Mouse (Mus musculus): ENCODE data around the gene Sde2. TPM values are rescaled to one million over a fixed set of nuclear protein-coding genes. Genes with fewer than 3 reads are reported as not detected.
"Not testable (repeated sequence)": the region's sequence is repeated elsewhere in the genome, so short reads cannot be mapped to it uniquely, and the experiment has no call there.

Gene Sde2
- polyA plus RNA-seq, 1 experiment from 2014 or later = 39.8 TPM

- no peaks in the 10 kb centered on the region for H3K27me3 ChIP-seq (ENCODE audit: insufficient read depth, poor library complexity, severe bottlenecking)
- 37% methylated on average over 2 of the region's 2 CpGs for WGBS
- no peaks in the 10 kb centered on the region for H3K9me3 ChIP-seq
- DNase-seq (ENCODE audit: low spot score) = peak; percentile 79
- 0 out of 2 replicates have a peak, but pooled peaks cover 2% of the 10 kb centered on the region for H3K36me3 ChIP-seq
- H3K4me1 ChIP-seq = peaks cover 25% of the 10 kb centered on the region
- peak overlapping the region; percentile 37 for H3K27ac ChIP-seq
- H3K4me3 ChIP-seq = no peak overlapping the region
Measured at GRCm38 (mm10) chr1:180818000-180818399, 32.9 kb upstream of the Sde2 start.

- no peaks in the 10 kb centered on the region for H3K27me3 ChIP-seq (ENCODE audit: insufficient read depth, poor library complexity, severe bottlenecking)
- no peaks in the 10 kb centered on the region for H3K9me3 ChIP-seq
- H3K4me3 ChIP-seq = no peak overlapping the region
- 0 out of 2 replicates have a peak, but pooled peaks cover 2% of the 10 kb centered on the region for H3K36me3 ChIP-seq
- no peak for DNase-seq (ENCODE audit: low spot score)
- H3K27ac ChIP-seq = no peak overlapping the region
- peaks cover 14% of the 10 kb centered on the region for H3K4me1 ChIP-seq
- WGBS = 84% methylated on average over 6 of the region's 6 CpGs
Measured at GRCm38 (mm10) chr1:180821101-180821500, 29.8 kb upstream of the Sde2 start.

- Histone ChIP-seq H3K4me3 (no peak overlapping the region), H3K36me3 (no peaks in the 10 kb centered on the region), H3K9me3 (peaks cover 3% of the 10 kb centered on the region; the same call in 1 of the 2 replicates), H3K27ac (no peak overlapping the region), H3K27me3 (ENCODE audit: insufficient read depth, poor library complexity, severe bottlenecking) (no peaks in the 10 kb centered on the region), H3K4me1 (peaks cover 14% of the 10 kb centered on the region)
- 89% methylated on average over 5 of the region's 5 CpGs for WGBS
- no peak for DNase-seq (ENCODE audit: low spot score)
Measured at GRCm38 (mm10) chr1:180822276-180822675, 28.7 kb upstream of the Sde2 start.

- Histone ChIP-seq H3K4me1 (0 out of 2 replicates have a peak, but pooled peaks cover 4% of the 10 kb centered on the region), H3K9me3 (peaks cover 3% of the 10 kb centered on the region; the same call in 1 of the 2 replicates), H3K4me3 (no peak overlapping the region), H3K27ac (no peak overlapping the region), H3K27me3 (ENCODE audit: insufficient read depth, poor library complexity, severe bottlenecking) (no peaks in the 10 kb centered on the region), H3K36me3 (no peaks in the 10 kb centered on the region)
- no peak for DNase-seq (ENCODE audit: low spot score)
- 76% methylated on average over 3 of the region's 3 CpGs for WGBS
Measured at GRCm38 (mm10) chr1:180823716-180824115, 27.2 kb upstream of the Sde2 start.

GRCm38 (mm10) chr1:180824721-180825120, 26.2 kb upstream of the Sde2 start:
- Histone ChIP-seq H3K27ac (no peak overlapping the region), H3K9me3 (peaks cover 3% of the 10 kb centered on the region; the same call in 1 of the 2 replicates), H3K27me3 (ENCODE audit: insufficient read depth, poor library complexity, severe bottlenecking) (no peaks in the 10 kb centered on the region), H3K4me1 (peaks cover 7% of the 10 kb centered on the region), H3K36me3 (no peaks in the 10 kb centered on the region), H3K4me3 (no peak overlapping the region)
- 85% methylated on average over 3 of the region's 3 CpGs for WGBS
- DNase-seq (ENCODE audit: low spot score) = no peak

- no peak overlapping the region for H3K4me3 ChIP-seq
- H3K27ac ChIP-seq = no peak overlapping the region
- peaks cover 3% of the 10 kb centered on the region; the same call in 1 of the 2 replicates for H3K9me3 ChIP-seq
- H3K36me3 ChIP-seq = no peaks in the 10 kb centered on the region
- WGBS = 84% methylated on average over 4 of the region's 4 CpGs
- no peaks in the 10 kb centered on the region for H3K27me3 ChIP-seq (ENCODE audit: insufficient read depth, poor library complexity, severe bottlenecking)
- no peak for DNase-seq (ENCODE audit: low spot score)
- peaks cover 23% of the 10 kb centered on the region for H3K4me1 ChIP-seq
Measured at GRCm38 (mm10) chr1:180826634-180827033, 24.3 kb upstream of the Sde2 start.

- Histone ChIP-seq H3K9me3 (peaks cover 3% of the 10 kb centered on the region; the same call in 1 of the 2 replicates), H3K27ac (peak overlapping the region; percentile 49), H3K27me3 (ENCODE audit: insufficient read depth, poor library complexity, severe bottlenecking) (no peaks in the 10 kb centered on the region), H3K36me3 (no peaks in the 10 kb centered on the region), H3K4me3 (no peak overlapping the region), H3K4me1 (peaks cover 22% of the 10 kb centered on the region)
- peak; percentile 77 for DNase-seq (ENCODE audit: low spot score)
- 67% methylated on average over 11 of the region's 11 CpGs for WGBS
Measured at GRCm38 (mm10) chr1:180829775-180830174, 21.2 kb upstream of the Sde2 start.

GRCm38 (mm10) chr1:180830175-180830574, 20.8 kb upstream of the Sde2 start:
- H3K4me1 ChIP-seq = peaks cover 19% of the 10 kb centered on the region
- DNase-seq (ENCODE audit: low spot score) = no peak
- H3K9me3 ChIP-seq = peaks cover 3% of the 10 kb centered on the region; the same call in 1 of the 2 replicates
- 72% methylated on average over 11 of the region's 11 CpGs for WGBS
- peak overlapping the region; percentile 49 for H3K27ac ChIP-seq
- H3K27me3 ChIP-seq (ENCODE audit: insufficient read depth, poor library complexity, severe bottlenecking) = no peaks in the 10 kb centered on the region
- no peaks in the 10 kb centered on the region for H3K36me3 ChIP-seq
- no peak overlapping the region; the same call in 1 of the 2 replicates for H3K4me3 ChIP-seq

GRCm38 (mm10) chr1:180830588-180831346, 20.2 kb upstream of the Sde2 start:
- DNase-seq (ENCODE audit: low spot score) = no peak
- Histone ChIP-seq H3K27me3 (ENCODE audit: insufficient read depth, poor library complexity, severe bottlenecking) (no peaks in the 10 kb centered on the region), H3K27ac (peak overlapping the region; percentile 49; the same call in 1 of the 2 replicates), H3K4me3 (no peak overlapping the region; the same call in 1 of the 2 replicates), H3K4me1 (peaks cover 19% of the 10 kb centered on the region), H3K36me3 (no peaks in the 10 kb centered on the region), H3K9me3 (peaks cover 3% of the 10 kb centered on the region; the same call in 1 of the 2 replicates)
- 36% methylated on average over 14 of the region's 14 CpGs for WGBS

- H3K4me1 ChIP-seq = peaks cover 9% of the 10 kb centered on the region
- 83% methylated on average over 10 of the region's 10 CpGs for WGBS
- H3K9me3 ChIP-seq = no peaks in the 10 kb centered on the region
- no peaks in the 10 kb centered on the region for H3K36me3 ChIP-seq
- H3K4me3 ChIP-seq = no peak overlapping the region
- no peak for DNase-seq (ENCODE audit: low spot score)
- no peak overlapping the region for H3K27ac ChIP-seq
- no peaks in the 10 kb centered on the region for H3K27me3 ChIP-seq (ENCODE audit: insufficient read depth, poor library complexity, severe bottlenecking)
Measured at GRCm38 (mm10) chr1:180835273-180836015, 15.5 kb upstream of the Sde2 start.

GRCm38 (mm10) chr1:180836467-180836866, 14.5 kb upstream of the Sde2 start:
- not testable (repeated sequence) for H3K27me3 ChIP-seq (ENCODE audit: insufficient read depth, poor library complexity, severe bottlenecking); DNase-seq (ENCODE audit: low spot score); H3K4me3 ChIP-seq; H3K36me3 ChIP-seq; H3K27ac ChIP-seq; H3K9me3 ChIP-seq; H3K4me1 ChIP-seq
- WGBS = 96% methylated on average over 8 of the region's 8 CpGs

GRCm38 (mm10) chr1:180837186-180837585, 13.7 kb upstream of the Sde2 start:
- no peak for DNase-seq (ENCODE audit: low spot score)
- no peaks in the 10 kb centered on the region for H3K27me3 ChIP-seq (ENCODE audit: insufficient read depth, poor library complexity, severe bottlenecking)
- H3K4me3 ChIP-seq = no peak overlapping the region
- no peaks in the 10 kb centered on the region for H3K36me3 ChIP-seq
- H3K9me3 ChIP-seq = no peaks in the 10 kb centered on the region
- 75% methylated on average over 5 of the region's 5 CpGs for WGBS
- H3K27ac ChIP-seq = no peak overlapping the region
- no peaks in the 10 kb centered on the region; the same call in 1 of the 2 replicates for H3K4me1 ChIP-seq

- Histone ChIP-seq H3K4me3 (no peak overlapping the region), H3K27ac (no peak overlapping the region), H3K36me3 (no peaks in the 10 kb centered on the region), H3K4me1 (no peaks in the 10 kb centered on the region; the same call in 1 of the 2 replicates), H3K9me3 (no peaks in the 10 kb centered on the region), H3K27me3 (ENCODE audit: insufficient read depth, poor library complexity, severe bottlenecking) (no peaks in the 10 kb centered on the region)
- DNase-seq (ENCODE audit: low spot score) = no peak
- WGBS = 60% methylated on average over 6 of the region's 6 CpGs
Measured at GRCm38 (mm10) chr1:180838014-180838413, 12.9 kb upstream of the Sde2 start.

Measured in heart, embryonic 10.5 days (tissue).